Mouse (Mus musculus) forebrain, embryonic 14.5 days (tissue): ENCODE measurements around the gene Notch4. TPM values are rescaled to one million over a fixed set of nuclear protein-coding genes. Genes with fewer than 3 reads are reported as not detected.
"Not testable (repeated sequence)": the region's sequence is repeated elsewhere in the genome, so short reads cannot be mapped to it uniquely, and the experiment has no call there.

Source experiments
- ATAC-seq: fragments of 200-750 bp; cut with Nextera tagmentation; 2 replicates; pipeline ENCODE4 v1.8.0; 2017; ENCODE audit warnings: mild to moderate bottlenecking, moderate library complexity
- DNase-seq: peaks from one replicate; pipeline ENCODE4 v3.0.0-alpha.2; 2015; ENCODE audit warnings: low spot score
- H3K27ac ChIP-seq: fragments of 300-500 bp; sonication (generic); 2 replicates; pipeline ENCODE4 v1.5.1; 2014; ENCODE audit warnings: low read depth, mild to moderate bottlenecking, control low read depth, low read length, moderate library complexity
- H3K27me3 ChIP-seq: fragments of 300-500 bp; sonication (generic); replicated peaks from 2 replicates; pipeline ENCODE4 v1.6.1; 2014; ENCODE audit warnings: low read length, control low read depth, mixed read lengths; ENCODE audit not compliant: control insufficient read depth, insufficient read depth
- H3K36me3 ChIP-seq: fragments of 300-500 bp; sonication (generic); 2 replicates; pipeline ENCODE4 v1.6.1; 2014; ENCODE audit warnings: low read length, control low read depth; ENCODE audit not compliant: control insufficient read depth, insufficient read depth
- H3K4me1 ChIP-seq: fragments of 300-500 bp; sonication (generic); 2 replicates; pipeline ENCODE4 v1.6.1; 2014; ENCODE audit warnings: antibody characterized with exemption, low read length, control low read depth; ENCODE audit not compliant: control insufficient read depth, insufficient read depth
- H3K4me2 ChIP-seq: fragments of 300-500 bp; sonication (generic); 2 replicates; pipeline ENCODE4 v1.6.1; 2014; ENCODE audit warnings: mild to moderate bottlenecking, control low read depth, low read length
- H3K4me3 ChIP-seq: fragments of 300-500 bp; sonication (generic); 2 replicates; pipeline ENCODE4 v1.5.1; 2014; ENCODE audit warnings: low read depth, low read length, control low read depth
- H3K9ac ChIP-seq: fragments of 300-500 bp; sonication (generic); 2 replicates; pipeline ENCODE4 v1.6.1; 2014; ENCODE audit warnings: mild to moderate bottlenecking, low read length, control low read depth, moderate library complexity
- H3K9me3 ChIP-seq: fragments of 300-500 bp; sonication (generic); replicated peaks from 2 replicates; pipeline ENCODE4 v1.6.1; 2016; ENCODE audit warnings: low read length, control low read depth, mixed read lengths; ENCODE audit not compliant: control insufficient read depth
- WGBS: fragments of 180-500 bp; shearing (Covaris S2); extraction: QIAGEN DNeasy Blood & Tissue Kit; methylation state at CpG from one replicate; pipeline ENCODE4 v1.1.7; 2014; 5-methylcytosine and 5-hydroxymethylcytosine counted together
- polyA plus RNA-seq: library from polyadenylated mRNA; unstranded; fragments of >200 nt; fragmentation: Nextera tagmentation; extraction: Ambion mirVana; gene quantifications from 2 replicates; pipeline ENCODE4 v1.2.1, GENCODE M21; 2014

Notch4 gene
- 4.1 and 6.0 TPM in 2 replicates for polyA plus RNA-seq

DNA sequence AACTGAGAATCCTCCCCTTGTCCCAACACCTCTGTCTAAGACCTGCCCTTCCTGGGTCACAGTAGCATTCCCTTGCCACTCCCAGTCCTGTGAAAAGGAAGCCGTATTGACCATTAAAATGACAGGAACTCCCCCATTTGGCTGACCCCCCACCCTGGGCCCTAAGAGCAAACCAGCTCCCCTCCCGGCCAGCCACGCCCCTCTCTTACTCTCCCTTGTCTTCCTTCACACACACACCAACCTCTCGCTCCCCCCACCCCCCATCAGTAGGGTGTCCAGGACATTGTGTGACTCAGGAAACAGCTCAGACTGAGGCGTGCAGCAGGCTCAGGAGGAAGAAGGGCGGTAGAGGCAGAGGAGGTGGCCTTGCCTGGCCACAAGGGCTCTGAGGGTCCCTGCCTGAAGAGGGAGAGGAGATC is at the start of gene Notch4:
Notch4 (plus strand) TSS at position 266 of the 419 bp plus-strand sequence.
- H3K9me3 ChIP-seq: no peaks in the 10 kb centered on the region
- H3K4me1 ChIP-seq: no peaks in the 10 kb centered on the region
- H3K9ac ChIP-seq: no peak within 1 kb of the TSS
- ATAC-seq: no peak
- 21% methylated on average over 6 of the region's 6 CpGs for WGBS
- 0 out of 2 replicates have a peak within 1 kb of the TSS, but pooled peaks have one; percentile 5 for H3K27ac ChIP-seq
- no peak within 1 kb of the TSS for H3K4me2 ChIP-seq
- H3K36me3 ChIP-seq: no peaks in the 10 kb centered on the region
- DNase-seq: no peak
- H3K4me3 ChIP-seq: no peak within 1 kb of the TSS
- H3K27me3 ChIP-seq: no peaks in the 10 kb centered on the region

DNA sequence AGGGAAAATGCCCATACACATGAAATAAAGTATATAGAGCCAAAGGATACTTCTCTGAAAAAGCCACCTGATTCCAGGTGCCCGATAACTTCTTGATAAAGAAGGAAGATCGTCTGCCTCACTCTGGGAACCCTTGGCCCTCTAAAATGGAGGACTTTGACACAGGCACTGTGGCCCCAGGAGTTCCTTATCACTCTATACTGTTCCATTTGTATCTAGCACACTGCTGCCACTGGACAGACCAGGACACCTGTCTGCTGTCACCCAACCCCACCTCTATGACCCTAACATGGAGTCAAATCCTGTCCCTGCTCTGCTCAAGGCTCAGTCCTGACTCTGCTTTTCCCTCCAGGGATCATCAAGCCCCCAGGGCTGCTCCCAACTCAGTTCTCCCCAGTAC is 47.6 kb upstream of the Notch4 start:
- ATAC-seq (no peak), DNase-seq (no peak)
- no peaks in the 10 kb centered on the region for H3K36me3 ChIP-seq
- H3K4me2 ChIP-seq: no peak overlapping the region
- no peak overlapping the region for H3K27ac ChIP-seq
- H3K9ac ChIP-seq: no peak overlapping the region
- no peaks in the 10 kb centered on the region for H3K4me1 ChIP-seq
- 77% methylated on average over 2 of the region's 2 CpGs for WGBS
- H3K27me3 ChIP-seq: no peaks in the 10 kb centered on the region
- H3K9me3 ChIP-seq: no peaks in the 10 kb centered on the region
- no peak overlapping the region for H3K4me3 ChIP-seq

DNA sequence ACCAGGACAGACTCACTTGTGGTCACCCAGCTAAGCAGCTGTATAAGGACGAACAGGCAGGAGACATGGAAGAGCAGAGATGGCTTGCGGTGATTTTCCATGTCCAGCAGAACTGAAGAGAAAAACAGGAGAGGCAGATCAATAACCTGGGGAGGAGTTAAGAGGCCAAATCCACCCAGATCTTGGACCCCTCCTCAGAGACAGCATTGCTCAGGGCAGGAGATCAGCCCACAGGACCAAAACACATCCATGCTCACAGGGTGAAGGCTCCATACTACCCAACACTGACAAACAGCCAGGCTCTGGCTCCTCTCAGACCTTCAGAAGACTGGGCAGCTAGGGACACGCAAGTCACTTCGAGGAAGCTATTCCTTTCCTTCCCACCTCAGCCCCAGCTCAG is 46.8 kb upstream of the Notch4 start, which contains the start of gene Btnl6:
Btnl6 (minus strand) TSS at position 101 of the 400 bp plus-strand sequence.
- no peaks in the 10 kb centered on the region for H3K36me3 ChIP-seq
- no peak within 1 kb of the TSS for H3K27ac ChIP-seq
- WGBS: 91% methylated on average over 4 of the region's 4 CpGs
- no peak for ATAC-seq
- no peaks in the 10 kb centered on the region for H3K4me1 ChIP-seq
- no peak within 1 kb of the TSS for H3K4me3 ChIP-seq
- no peaks in the 10 kb centered on the region for H3K9me3 ChIP-seq
- no peak within 1 kb of the TSS for H3K9ac ChIP-seq
- no peaks in the 10 kb centered on the region for H3K27me3 ChIP-seq
- H3K4me2 ChIP-seq: no peak within 1 kb of the TSS
- DNase-seq: no peak

DNA sequence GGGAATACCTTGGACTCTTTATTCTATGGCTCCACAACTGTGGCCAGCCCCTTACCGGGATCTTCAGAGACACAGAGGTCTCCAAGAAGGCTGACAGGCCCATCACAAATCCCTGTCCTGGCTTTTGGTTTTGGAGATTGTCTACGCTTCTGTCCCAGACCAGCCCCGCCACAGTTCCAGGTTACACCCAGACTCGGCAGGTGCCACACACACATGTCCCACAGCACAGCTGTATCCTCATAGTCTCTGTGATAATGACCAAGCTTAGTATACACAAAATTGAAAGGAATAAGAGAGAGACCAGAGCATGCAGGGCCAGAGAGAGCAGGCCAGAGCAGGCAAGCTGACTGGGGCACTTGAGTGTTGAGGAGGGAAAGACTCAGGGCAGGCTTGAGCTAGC is 46.3 kb upstream of the Notch4 start:
- Histone ChIP-seq H3K27ac (no peak overlapping the region), H3K9me3 (no peaks in the 10 kb centered on the region), H3K27me3 (no peaks in the 10 kb centered on the region), H3K4me2 (no peak overlapping the region), H3K36me3 (no peaks in the 10 kb centered on the region), H3K9ac (no peak overlapping the region), H3K4me1 (no peaks in the 10 kb centered on the region), H3K4me3 (no peak overlapping the region)
- DNase-seq: no peak
- ATAC-seq: no peak
- 91% methylated on average over 4 of the region's 4 CpGs for WGBS

DNA sequence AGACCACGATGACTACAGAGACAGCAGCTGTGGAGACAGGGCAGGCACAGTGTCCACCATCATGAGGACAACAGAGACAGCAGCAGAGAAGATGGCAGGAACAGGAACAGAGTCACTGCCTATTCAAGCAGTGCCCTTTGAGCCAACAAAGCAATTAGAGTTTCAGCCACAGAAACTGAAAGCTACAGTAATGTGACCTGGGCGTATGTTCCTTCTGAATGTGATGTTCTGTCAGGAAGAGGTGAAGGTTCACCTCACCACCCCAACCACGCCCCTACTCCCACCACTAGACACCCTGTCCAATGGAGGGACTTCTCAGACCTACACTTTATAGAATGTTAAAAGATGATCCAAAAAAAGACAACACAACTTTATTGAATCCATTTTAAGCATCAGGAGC is 45.5 kb upstream of the Notch4 start:
- H3K27ac ChIP-seq, H3K27me3 ChIP-seq, H3K4me3 ChIP-seq, ATAC-seq, H3K36me3 ChIP-seq, H3K9me3 ChIP-seq, DNase-seq, H3K9ac ChIP-seq, H3K4me1 ChIP-seq, H3K4me2 ChIP-seq: not testable (repeated sequence)
- 74% methylated on average over 3 of the region's 3 CpGs for WGBS

DNA sequence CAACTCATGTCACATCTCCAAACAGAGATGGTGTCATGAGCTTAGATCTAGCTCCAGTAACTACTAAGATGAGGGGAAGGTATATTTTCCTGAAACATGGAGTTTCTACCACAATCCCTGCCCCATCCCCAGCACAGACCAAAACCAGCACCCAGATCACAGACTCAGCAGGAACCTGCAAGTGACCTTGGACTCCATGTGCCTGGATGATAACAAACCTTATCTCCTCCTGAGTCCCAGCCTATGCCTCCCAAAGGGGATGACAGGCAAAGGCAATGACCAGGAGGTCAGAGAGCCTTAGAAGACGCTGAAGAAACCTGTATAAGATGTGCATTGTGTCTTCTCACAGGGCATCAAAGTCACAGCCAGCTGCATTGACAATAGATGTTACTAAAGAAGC is 45.1 kb upstream of the Notch4 start:
- ATAC-seq: no peak
- no peaks in the 10 kb centered on the region for H3K9me3 ChIP-seq
- H3K27ac ChIP-seq: no peak overlapping the region
- H3K9ac ChIP-seq: no peak overlapping the region
- H3K27me3 ChIP-seq: no peaks in the 10 kb centered on the region
- 56% methylated on average over 1 of the region's 1 CpGs for WGBS
- H3K4me1 ChIP-seq: no peaks in the 10 kb centered on the region
- H3K4me2 ChIP-seq: no peak overlapping the region
- no peak for DNase-seq
- no peak overlapping the region for H3K4me3 ChIP-seq
- no peaks in the 10 kb centered on the region for H3K36me3 ChIP-seq

DNA sequence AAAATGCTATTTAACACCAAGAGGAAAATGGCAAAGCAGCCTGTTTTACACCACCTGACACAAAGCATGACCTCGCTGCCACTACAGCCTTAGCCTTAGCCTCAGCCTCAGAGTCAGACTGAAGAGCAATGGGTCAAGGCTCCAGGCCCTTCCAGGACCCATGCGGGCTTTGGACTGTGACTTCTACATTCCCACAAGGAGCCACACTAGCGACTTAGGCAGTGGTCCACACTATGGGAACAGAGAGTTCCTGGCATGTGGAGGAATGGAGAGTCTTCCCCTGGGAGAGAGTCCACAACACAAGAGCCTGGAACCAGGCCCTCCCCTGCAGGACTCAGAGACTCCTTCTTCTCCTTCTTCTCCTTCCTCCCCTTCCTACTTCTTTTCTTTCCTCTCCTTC is 31.4 kb upstream of the Notch4 start:
- Histone ChIP-seq H3K36me3 (no peaks in the 10 kb centered on the region), H3K9ac (no peak overlapping the region), H3K4me2 (no peak overlapping the region), H3K9me3 (no peaks in the 10 kb centered on the region), H3K27ac (no peak overlapping the region), H3K4me3 (no peak overlapping the region), H3K27me3 (no peaks in the 10 kb centered on the region), H3K4me1 (no peaks in the 10 kb centered on the region)
- DNase-seq (no peak), ATAC-seq (no peak)
- 79% methylated on average over 3 of the region's 3 CpGs for WGBS

DNA sequence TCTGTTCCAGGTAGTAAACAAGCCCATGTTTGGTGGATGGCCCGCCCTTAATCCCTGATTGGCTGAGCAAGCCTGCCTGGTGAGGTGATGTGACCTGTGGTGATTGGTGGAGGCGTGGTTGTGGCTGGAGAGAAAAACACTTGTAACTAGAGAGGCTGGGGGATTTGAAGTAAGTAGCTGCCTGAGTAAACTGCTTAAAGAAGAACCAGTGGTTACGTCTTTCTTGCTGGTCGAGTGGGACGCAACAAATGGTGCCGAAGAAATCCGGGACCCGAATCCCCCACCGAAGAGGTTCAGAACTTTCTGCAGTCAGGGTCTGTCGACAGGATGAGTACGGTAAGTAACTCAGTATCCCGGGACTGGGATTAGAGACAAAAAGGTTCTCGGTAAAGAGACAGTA is 20.5 kb upstream of the Notch4 start:
- H3K4me2 ChIP-seq, H3K9ac ChIP-seq, DNase-seq, H3K4me3 ChIP-seq, H3K27me3 ChIP-seq, H3K36me3 ChIP-seq, H3K4me1 ChIP-seq, ATAC-seq, H3K27ac ChIP-seq, H3K9me3 ChIP-seq: not testable (repeated sequence)
- WGBS: 93% methylated on average over 12 of the region's 13 CpGs

DNA sequence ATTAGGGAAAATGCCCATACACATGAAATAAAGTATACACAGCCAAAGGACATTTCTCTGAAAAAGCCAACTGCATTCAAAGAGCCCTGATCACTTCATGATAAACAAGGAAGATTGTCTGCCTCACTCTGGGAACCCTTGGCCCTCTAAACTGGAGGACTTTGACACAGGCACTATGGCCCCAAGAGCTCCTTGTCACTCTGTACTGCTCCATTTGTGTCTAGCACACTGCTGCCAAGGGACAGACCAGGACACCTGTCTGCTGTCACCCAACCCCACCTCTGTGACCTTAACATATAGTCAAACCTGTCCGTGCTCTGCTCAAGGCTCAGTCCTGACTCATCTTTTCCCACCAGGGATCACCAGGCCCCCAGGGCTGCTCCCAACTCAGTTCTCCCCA is 17.3 kb upstream of the Notch4 start:
- no peak overlapping the region for H3K4me2 ChIP-seq
- no peaks in the 10 kb centered on the region for H3K4me1 ChIP-seq
- DNase-seq (no peak), ATAC-seq (no peak)
- no peak overlapping the region for H3K27ac ChIP-seq
- H3K27me3 ChIP-seq: no peaks in the 10 kb centered on the region
- no peaks in the 10 kb centered on the region for H3K36me3 ChIP-seq
- 100% methylated on average over 1 of the region's 1 CpGs for WGBS
- H3K9me3 ChIP-seq: no peaks in the 10 kb centered on the region
- no peak overlapping the region for H3K9ac ChIP-seq
- H3K4me3 ChIP-seq: no peak overlapping the region
